Mouse (Mus musculus) heart, embryonic 12.5 days (tissue): Measurements from ENCODE around the gene Trim7. TPM values are rescaled to one million over a fixed set of nuclear protein-coding genes. Genes with fewer than 3 reads are reported as not detected.

Source experiments
- polyA plus RNA-seq: library from polyadenylated mRNA; unstranded; fragments of >200 nt; fragmentation: Nextera tagmentation; extraction: Ambion mirVana; gene quantifications from 2 replicates; pipeline ENCODE4 v1.2.1, GENCODE M21; 2016

The Trim7 gene
- polyA plus RNA-seq, 1 experiment from 2014 or later = 0.52 TPM

Other genes starting within 250 kb of the Trim7 start
- 397 and 428 TPM in 2 replicates for gene Rack1, start 25.8 kb upstream of the Trim7 start, polyA plus RNA-seq
- 4.3 and 4.4 TPM in 2 replicates for gene Trim41, start 8.8 kb upstream of the Trim7 start, polyA plus RNA-seq
- 3.3 and 5.3 TPM in 2 replicates for gene Gm12184, start 515 bp downstream of the Trim7 start, polyA plus RNA-seq
- gene Irgm1, start 45.5 kb downstream of the Trim7 start, polyA plus RNA-seq = 7.6 and 7.7 TPM in 2 replicates
- 0.09 and 0.22 TPM in 2 replicates for gene Gm5431, start 76.1 kb downstream of the Trim7 start, polyA plus RNA-seq
- 1.1 and 1.5 TPM in 2 replicates for gene Psme2b, start 120.0 kb downstream of the Trim7 start, polyA plus RNA-seq
- gene Olfr56, start 152.7 kb downstream of the Trim7 start, polyA plus RNA-seq = not detected in 2 replicates
- 0.09 TPM in 1 of 2 replicates, not detected in the other for gene 9930111J21Rik1, start 153.3 kb downstream of the Trim7 start, polyA plus RNA-seq
- gene Gm12185, start 166.1 kb downstream of the Trim7 start, polyA plus RNA-seq = not detected in 2 replicates
- not detected in 2 replicates for gene Tgtp1, start 168.0 kb downstream of the Trim7 start, polyA plus RNA-seq
- gene 9930111J21Rik2, start 225.1 kb downstream of the Trim7 start, polyA plus RNA-seq = 0.23 and 0.24 TPM in 2 replicates
- not detected in 2 replicates for gene Tgtp2, start 238.1 kb downstream of the Trim7 start, polyA plus RNA-seq